Mouse (Mus musculus) ovary, postnatal 14 days (tissue): ENCODE measurements around the gene Ppp2r5d.

Experiments
- DNase-seq: peaks from one replicate; pipeline ENCODE4 v3.0.0; 2022; ENCODE audit warnings: low spot score

The Ppp2r5d gene

DNA sequence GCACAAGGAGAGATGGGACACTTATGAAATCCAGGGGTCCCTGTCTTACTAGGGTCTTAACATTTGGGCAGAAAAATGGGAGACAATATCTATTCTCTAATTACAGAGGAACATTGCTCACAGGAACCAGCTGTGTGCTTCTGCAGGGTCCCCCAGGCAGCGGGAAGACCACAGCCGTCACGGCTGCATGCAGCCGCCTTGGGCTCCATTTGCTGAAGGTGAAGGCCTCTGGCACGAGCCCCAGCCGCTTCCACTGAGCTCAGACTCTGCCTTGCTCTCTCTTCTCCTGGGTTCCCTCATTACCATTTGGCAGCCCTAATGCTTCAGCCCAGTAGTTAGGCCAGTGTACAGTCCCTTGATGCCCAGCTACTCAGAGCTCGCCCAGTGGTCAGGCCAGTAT is 16.2 kb upstream of the Ppp2r5d start:
- DNase-seq, result no peak

DNA sequence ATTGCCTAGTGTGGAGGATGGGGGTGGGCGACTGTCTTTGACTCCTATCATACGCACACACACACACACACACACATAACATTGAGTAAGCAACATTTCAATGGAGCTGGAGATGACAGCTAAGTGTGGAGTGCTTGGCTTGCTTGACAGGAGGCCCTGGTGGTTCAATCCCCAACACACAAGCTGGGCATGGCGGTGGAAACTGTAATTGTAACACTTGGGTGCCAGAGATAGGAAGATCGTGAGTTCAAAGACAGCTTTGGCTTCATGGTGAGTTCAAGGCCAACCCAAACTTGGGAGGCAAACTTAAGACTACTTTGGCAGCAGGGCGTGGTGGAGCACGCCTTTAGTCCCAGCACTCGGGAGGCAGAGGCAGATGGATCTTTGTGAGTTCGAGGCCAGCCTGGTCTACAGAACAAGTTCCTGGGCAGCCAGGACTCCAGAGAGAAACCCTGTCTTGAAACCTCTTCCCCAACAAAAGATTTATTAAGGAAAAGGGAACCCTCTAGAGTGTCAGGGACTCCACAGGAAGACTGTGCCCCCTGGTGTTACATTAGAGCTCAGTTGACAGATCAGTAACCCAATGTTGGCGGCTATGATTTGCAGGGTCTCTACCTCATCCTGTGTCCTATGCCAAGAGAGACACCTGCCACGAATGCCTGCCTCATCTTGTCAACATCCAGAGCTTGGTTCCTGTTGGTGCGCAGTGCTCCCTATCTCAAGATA is 10.0 kb upstream of the Ppp2r5d start:
- DNase-seq, result no peak

DNA sequence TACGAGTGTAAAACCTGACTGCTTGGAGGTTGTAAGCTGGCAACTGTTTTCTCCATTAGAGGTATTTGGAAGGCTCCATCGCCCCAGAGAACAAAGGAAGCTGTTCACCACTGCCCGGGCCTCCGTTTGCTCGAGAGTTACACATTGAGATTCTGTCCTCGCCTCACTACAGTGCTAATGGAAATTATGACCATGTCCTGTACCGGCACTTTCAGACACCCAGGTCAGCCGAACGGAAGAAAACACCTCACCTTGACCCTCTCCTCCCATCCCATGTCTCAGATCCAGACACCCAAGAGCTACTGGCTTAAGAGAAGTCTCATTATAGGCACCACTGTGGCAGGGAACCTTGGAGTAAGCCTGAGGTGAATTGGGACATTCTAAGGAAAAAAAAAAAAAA is 8.9 kb upstream of the Ppp2r5d start:
- no peak for DNase-seq

DNA sequence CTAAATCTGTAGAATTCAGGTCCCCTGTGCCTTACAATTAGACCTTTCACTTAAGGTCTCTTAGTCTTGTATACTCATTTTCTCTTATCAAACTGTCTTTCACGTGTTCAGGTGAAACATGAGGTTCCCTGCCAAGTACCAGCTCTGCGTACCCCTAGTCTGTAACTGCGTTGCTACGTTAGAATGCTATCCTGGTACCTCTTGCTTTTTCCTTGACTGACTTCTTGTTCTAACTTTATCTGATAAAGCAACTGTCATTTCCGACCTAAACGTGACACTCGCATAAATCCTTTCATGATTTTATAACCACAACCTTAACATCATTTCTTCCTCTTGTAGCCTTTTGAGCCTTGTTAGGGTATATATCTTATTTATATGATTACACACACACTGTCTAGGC is 7.5 kb upstream of the Ppp2r5d start:
- no peak for DNase-seq

DNA sequence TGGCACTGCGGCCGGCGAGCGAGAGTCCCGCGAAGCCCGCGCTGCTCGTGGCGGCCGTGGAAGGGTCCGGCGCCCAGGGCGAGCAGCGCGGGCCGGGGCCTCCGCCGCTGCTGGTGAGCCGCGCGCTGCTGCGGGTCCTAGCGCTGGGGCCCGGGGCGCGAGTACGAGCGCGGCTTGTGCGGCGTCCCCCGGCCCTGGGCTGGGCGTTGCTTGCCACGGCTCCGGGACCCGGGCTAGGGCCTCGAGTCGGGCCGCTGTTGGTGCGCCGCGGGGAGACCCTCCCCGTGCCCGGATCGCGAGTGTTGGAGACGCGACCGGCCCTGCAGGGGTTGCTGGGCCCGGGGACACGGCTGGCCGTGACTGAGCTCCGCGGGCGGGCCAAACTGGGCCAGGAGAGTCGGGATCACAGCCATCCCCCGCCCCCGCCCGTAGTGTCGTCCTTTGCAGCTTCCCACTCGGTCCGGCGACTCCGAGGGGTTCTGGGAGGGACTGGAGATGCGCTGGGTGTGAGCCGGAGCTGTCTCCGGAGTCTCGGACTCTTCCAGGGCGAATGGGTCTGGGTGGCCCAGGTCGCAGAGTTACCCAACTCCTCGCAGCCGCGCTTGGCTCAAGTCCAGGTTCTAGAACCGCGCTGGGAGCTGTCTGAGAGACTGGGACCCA is 6.8 kb upstream of the Ppp2r5d start:
- DNase-seq, result peak; percentile 31

DNA sequence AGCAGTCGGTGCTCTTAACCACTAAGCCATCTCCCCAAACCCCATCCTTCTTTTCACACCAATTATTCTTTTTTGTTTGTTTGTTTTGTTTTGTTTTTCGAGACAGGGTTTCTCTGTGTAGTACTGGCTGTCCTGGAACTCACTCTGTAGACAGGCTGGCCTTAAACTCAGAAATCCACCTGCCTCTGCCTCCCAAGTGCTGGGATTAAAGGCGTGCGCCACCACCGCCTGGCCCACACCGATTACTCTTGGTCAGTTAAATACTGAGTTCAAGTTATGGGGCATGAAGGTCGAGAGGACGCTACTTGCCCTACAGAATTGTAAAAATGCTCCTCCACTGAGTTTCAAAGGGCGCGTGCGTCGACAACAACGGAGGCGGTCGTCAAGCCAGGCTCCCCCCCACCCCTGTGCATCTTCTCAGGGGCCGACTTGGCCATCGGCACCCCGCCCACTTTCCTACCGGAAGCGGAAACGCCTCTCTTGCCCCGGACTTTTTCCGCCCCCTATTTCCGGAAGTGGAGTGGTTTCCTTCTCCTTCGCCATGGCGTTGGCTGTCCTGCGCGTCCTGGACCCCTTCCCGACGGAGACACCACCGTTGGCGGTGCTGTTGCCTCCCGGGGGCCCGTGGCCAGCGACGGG is 6.2 kb upstream of the Ppp2r5d start, which contains the start of gene Pex6:
Pex6 (plus strand) TSS at position 505 of the 639 bp plus-strand sequence.
- DNase-seq, result peak; percentile 85

DNA sequence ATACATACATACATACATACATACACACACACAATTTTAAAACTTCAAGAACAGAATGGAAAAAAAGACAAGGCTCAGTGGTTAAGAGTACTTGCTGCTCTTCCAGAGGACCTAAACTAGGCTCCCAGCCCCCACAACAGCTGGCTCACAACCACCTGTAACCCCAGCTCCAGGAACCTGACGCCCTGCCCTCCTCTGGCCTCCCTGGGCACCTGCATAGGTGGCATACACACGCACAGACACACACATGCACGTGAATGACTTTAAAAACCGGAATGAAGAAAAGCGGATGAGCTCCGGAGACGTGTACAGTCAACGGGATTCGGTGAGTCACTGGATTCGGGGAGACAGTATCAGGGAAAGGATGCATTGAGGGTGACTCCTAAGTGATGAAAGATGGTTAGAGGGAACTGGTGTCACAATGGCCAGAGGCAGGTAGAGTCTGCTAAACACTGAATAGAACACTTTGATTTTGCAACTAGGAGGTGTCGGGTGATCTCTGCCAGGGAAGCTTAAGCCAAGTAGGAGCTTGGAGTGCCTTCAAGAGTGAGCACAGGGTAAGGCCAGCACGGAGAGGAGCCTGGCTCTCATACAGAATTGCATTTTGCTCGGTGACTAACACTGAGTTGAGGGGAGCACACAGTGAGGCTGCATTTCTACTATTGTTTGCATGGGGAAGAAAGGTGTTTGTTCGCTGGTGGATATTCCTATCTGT is 1.6 kb upstream of the Ppp2r5d start:
- no peak for DNase-seq

DNA sequence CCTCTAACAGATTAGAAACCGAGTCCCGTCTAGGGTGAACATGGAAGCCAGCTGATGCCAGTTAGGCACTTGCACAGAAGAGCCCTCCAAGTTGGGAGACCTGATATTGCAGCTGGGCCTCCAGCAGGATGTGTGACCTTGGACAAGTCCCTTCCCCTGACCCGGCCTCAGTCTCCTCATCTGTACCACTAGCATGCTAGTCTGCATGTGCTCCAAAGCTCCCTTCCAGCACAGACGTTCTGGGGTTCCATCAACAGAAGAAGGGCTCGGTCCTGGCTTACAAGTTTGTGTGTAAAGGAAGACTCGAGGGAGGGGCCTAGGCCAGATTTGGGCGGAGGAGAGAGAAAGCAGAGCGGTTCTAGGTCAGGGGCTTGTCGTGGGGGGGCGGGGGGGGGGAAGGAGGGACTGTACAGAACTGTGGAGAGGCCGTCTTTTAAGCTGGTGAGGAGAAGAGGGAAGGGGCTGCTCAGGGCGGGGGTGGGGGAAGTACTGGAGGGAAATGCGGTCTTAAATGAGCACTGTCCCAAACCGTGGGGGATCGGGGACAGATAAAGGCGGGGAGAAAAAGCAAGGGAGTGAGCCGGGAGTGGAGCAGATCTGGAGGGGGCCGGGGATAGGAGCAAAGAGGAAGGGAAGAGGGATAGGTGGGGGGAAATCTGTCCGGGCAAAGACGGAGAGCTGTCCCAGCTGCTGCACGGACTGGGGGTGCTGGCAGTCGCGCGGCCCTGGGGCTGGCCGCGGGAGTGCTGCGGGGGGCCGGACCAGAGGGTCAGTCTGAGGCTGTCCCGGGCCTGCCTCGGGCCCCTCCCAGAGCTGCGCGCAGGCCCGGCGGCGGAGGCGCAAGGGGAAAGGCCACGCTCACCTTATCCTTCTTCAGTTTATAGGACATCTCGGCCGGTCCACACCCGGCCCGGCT is 682 bp downstream of the Ppp2r5d start:
- no peak for DNase-seq

DNA sequence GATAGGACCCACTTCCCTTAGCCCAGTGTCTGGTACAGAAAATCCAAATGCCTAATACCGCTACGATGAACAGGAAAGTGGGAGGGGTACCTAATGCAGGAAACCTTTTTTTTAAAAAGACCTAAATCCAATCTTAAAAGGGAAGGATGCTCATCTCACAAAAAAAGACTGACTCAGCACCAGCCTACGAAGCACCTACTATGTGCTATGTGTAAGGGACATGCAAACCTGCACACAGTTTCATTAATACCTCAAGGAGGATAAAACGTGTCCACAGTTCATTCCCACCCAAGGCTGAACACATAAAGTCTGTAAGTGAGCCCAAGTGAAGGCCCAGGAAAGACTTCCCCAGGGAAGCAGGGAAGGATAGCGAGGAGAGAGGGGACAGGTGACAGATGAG is 2.4 kb downstream of the Ppp2r5d start:
- DNase-seq, result no peak

DNA sequence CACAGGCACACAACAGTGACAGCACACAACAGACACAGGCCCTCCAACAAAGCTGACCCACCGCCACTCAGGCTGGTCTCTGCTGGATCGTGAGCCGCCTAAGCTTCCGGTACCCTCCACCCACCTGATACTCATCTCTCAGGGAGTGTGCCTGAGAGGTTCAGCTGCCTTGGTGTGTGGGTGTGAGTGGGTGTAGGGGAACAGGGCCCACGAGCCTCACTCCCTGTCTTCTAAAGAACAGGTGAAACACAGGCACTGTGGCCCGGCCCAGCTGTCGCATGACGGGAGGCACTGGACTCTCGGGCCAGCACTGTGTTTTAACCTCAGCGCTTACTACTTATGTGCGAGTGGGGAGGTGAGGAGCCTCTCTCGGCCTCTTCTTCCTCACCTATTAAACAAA is 2.8 kb downstream of the Ppp2r5d start:
- no peak for DNase-seq

DNA sequence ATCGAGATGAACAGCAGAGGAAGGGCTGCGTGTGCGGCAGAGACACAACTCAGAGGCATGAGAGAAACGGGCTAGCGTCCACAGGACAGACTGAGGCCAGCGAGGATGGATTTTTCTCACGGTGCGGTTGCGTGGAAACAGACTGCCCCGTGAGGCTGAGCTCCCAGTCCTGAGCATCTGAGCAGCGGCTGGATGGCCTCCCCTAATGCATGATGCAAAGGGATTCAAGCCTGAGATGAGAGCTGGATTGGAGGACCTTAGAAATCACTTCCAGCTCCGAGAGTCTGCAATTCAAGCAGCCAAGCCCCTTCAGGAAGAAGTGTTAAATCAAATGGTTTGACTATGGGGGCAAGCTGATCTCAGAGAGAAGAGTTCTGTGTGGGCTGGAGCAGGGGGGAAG is 3.4 kb downstream of the Ppp2r5d start:
- no peak for DNase-seq

DNA sequence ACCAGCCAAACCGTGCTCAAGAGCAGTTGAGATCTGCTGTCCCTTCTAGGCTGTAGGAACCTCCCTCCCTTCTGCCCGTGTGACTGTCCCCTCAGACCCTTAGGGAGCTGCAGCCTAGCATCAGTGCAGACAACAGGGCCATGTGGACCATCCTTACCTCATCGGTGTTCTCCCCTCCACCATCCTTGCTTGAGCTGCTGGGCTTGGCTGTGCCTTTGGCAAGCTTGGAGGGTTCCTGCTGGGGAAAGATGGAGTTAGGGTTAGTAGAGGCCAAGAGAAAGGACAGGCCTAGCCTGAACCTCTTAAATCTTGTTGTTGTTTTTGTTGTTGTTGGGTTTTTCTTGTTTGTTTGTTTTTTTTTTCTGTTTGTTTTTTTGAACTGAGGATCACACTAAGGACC is 5.0 kb downstream of the Ppp2r5d start:
- DNase-seq, result no peak

DNA sequence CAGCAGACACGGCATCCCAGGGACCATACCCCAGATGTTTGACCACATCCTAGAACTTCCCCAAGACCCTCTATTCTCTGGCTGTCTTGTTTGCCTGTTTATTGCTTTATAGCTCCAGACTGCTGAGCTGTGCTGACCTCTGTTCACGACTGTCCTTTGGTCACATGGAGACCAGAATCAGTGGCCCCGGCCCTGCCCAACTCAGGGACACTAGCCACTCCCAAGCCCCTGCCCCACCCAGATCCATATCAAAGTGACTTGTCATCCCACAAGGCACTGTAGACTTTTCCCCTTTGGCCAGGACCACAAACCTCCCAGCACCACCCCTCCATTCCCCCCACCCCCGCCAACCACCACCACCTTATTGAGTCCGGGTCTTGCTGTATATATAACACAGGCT is 5.7 kb downstream of the Ppp2r5d start:
- DNase-seq, result no peak

DNA sequence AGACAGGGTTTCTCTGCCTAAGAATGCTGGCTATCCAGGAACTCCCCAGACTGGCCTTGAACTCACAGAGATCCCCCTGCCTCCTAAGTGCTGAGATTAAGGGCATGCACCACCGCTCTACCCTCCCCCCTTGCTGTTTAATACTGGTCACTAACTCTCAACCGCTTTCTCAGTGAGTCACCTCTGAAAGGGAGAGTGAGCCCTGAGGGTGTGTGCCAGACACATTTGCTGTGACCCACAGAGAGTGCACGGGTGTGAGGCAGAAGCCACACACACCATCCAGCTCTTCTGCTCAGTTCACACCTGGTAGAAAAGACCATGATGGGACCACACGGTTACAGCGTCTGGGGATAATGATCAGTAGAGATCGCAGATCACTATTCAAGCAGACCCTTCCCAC is 6.4 kb downstream of the Ppp2r5d start:
- DNase-seq, result no peak

DNA sequence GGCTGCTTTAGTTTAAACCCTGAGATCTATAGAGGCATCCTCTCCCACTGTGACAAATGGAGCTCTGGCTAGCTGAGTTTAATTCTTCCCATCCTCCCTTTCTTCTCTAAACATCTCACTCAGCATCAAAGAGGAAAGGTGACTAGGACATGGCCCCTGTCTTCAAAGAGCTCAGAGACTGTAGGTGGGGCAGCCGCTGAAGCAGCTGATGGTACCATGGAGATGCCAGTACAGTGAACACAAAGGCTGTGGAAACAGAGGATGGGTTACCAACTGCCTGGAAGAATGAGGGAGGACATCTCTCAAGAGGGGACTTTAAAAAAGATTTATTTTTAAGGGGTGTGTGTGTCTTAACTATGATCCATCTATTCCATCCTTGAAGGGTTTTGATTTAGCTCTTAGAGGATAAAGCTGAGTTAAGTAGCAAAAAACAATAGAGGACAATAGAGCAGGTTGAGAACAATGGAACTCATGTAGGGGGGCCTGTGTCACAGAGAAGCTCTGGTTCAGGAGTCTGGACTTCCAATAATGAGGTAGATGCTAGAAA is 10.3 kb downstream of the Ppp2r5d start:
- DNase-seq, result no peak

DNA sequence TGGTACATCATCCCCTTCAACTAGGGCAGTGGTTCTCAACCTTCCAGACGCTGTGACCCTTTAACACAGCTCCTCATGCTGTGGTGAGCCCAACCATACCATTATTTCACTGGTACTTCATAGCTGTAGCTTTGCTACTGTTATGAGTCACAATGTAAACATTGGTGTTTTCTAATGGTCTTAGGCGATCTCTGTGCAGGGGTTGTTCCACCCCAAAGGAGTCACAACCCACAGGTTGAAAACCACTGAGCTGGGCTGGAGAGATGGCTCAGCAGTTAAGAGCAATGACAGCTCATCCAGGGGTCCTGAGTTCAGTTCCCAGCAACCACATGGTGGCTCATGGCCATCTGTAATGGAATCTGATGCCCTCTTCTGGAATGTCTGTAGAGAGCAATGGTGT is 13.5 kb downstream of the Ppp2r5d start:
- DNase-seq, result no peak

DNA sequence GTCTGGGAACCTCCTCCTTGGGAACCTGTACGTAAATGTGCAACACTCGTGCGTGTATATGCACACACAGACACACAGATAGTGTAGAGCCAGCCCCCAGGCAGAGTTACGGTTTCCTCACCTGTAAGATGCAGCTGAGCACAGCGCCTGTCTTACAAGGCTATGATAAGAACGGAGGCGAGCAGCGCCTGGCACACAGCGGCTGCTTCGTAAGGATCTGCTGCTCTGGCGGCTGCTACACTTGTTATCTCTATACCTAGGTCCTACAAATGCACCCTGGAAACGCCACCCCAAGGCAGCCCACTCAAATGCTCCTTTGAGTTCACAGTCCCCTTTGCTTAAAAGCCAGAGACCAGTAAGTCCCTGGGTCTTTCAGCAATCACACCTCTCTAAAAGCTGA is 14.2 kb downstream of the Ppp2r5d start:
- DNase-seq, result no peak

DNA sequence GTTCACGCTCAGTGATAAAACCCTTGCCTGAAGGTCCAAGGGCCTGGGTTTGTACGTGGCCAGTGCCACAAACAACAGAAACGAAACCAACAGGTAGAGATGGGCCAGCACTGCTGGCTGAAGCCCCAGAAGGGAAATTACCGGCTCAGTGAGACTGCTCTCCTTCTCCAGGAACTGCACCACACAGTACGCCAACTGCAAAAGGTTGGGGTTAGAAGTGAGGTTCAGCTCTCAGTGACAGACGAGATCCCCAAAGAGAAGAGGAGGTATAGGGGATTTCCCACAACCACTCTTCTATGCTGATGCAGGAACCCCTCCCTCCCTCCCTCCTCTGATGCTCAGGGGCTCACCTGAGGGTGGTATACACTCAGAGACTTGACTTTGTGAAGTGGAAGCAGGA is 19.0 kb downstream of the Ppp2r5d start:
- DNase-seq, result no peak

DNA sequence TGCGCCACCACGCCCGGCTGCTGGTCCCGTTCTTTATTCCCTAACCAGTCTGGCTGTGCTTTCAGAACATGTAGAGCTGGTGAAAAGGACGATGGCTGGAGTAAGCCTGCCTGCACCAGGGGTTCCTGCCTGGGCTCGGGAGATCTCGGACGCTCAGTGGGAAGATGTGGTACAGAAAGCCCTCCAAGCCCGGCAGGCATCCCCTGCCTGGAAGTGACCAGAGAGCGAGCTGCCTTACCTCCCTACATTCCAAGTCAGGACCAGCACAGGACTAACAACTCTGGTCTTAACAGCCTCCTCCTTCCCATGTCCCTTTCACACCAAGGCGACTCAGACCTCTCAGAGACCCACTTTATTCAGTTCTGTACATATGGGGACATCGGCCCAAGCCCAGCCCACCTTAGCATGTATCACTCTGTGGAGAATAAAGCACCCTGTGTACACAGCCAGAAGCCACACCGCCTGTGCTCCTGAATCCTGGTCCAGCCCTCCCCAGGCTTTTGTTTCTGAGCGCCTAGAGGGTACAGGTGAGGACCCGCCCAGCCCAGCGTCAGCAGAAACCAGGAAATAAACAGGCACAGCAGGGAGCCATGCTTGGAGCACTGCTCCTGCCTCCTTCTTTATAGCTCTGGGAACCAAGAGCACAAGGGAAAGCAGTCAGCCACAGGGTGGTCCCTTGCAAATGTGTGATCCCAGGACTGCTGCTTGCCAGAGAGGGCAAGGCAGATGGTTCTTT is 22.1 kb downstream of the Ppp2r5d start:
- no peak for DNase-seq

DNA sequence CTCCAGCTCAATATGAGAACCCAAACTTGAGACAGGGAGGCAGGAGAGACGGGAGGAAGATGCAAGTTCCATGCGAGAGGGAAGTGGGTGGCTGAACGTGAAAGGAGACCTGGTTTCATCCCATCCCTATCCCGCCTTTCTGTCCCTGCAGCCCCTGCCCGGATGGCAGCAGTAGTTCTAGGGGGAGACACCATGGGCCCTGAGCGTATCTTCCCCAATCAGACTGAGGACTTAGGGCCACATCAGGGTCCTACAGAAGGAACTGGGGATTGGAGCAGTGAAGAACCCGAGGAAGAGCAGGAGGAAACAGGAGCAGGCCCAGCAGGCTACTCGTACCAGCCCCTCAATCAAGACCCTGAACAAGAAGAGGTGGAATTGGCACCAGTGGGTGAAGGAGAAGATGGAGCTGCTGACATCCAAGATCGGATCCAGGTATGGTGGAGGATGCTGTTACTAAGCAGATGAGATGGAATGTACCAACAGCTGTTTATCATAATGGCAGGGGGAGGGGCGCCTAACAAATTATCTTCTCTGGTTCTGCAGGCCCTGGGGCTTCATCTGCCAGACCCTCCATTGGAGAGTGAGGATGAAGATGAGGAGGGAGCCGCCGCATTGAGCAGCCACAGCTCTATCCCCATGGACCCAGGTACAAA is 23.3 kb downstream of the Ppp2r5d start:
- DNase-seq, result no peak
